Mouse (Mus musculus) embryonic facial prominence, embryonic 12.5 days (tissue): ENCODE measurements around the gene Kcnip1. TPM values are rescaled to one million over a fixed set of nuclear protein-coding genes. Genes with fewer than 3 reads are reported as not detected.

Source experiments
- ATAC-seq: fragments of 200-750 bp; cut with Nextera tagmentation; 2 replicates; pipeline ENCODE4 v1.8.0; 2017; ENCODE audit not compliant: insufficient number of reproducible peaks, insufficient read depth, low FRiP score, low TSS enrichment
- H3K27ac ChIP-seq: fragments of 300-500 bp; sonication (generic); 2 replicates; pipeline ENCODE4 v1.5.1; 2016; ENCODE audit warnings: mild to moderate bottlenecking
- H3K27me3 ChIP-seq: fragments of 300-500 bp; sonication (generic); 2 replicates; pipeline ENCODE4 v1.6.1; 2016; ENCODE audit warnings: mild to moderate bottlenecking, moderate library complexity
- H3K36me3 ChIP-seq: fragments of 300-500 bp; sonication (generic); 2 replicates; pipeline ENCODE4 v1.6.1; 2016; ENCODE audit warnings: mild to moderate bottlenecking
- H3K4me1 ChIP-seq: fragments of 300-500 bp; sonication (generic); 2 replicates; pipeline ENCODE4 v1.6.1; 2016
- H3K4me2 ChIP-seq: fragments of 300-500 bp; sonication (generic); replicated peaks from 2 replicates; pipeline ENCODE4 v1.6.1; 2016; ENCODE audit warnings: mild to moderate bottlenecking, moderate library complexity
- H3K4me3 ChIP-seq: fragments of 300-500 bp; sonication (generic); 2 replicates; pipeline ENCODE4 v1.5.1; 2016; ENCODE audit warnings: mild to moderate bottlenecking
- H3K9ac ChIP-seq: fragments of 300-500 bp; sonication (generic); 2 replicates; pipeline ENCODE4 v1.6.1; 2016; ENCODE audit warnings: mild to moderate bottlenecking, moderate library complexity
- H3K9me3 ChIP-seq: fragments of 300-500 bp; sonication (generic); 2 replicates; pipeline ENCODE4 v1.6.1; 2016; ENCODE audit warnings: mild to moderate bottlenecking, moderate library complexity
- WGBS: fragments of 180-500 bp; shearing (Covaris S2); methylation state at CpG from one replicate; pipeline ENCODE4 v1.1.7; 2016; 5-methylcytosine and 5-hydroxymethylcytosine counted together
- polyA plus RNA-seq: library from polyadenylated mRNA; unstranded; fragments of >200 nt; fragmentation: Nextera tagmentation; extraction: Ambion mirVana; gene quantifications from 2 replicates; pipeline ENCODE4 v1.2.1, GENCODE M21; 2016

Kcnip1 gene
- polyA plus RNA-seq, 1 experiment from 2014 or later, result 5.8 TPM

DNA sequence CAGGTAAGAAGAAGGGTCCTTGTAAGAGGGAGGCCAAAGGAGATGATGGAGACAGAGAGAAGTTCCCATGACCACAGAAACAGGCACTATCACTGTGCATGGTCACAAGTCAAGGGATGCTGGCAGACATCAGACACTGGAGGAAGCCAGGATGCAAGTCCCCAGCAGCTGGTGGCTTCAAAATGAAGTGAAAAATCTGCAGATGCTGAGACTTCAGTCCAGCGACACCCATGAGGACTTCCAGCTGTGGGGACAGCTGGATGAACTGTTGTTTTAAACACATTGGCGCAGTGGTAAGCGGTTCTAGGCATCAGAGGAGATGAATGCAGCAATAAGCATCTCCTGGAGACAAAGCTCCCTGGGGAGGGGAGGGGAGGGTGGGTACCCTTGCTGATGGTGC lies 246.6 kb downstream of the Kcnip1 start:
- H3K4me2 ChIP-seq, result no peak overlapping the region
- H3K4me3 ChIP-seq, result no peak overlapping the region
- no peak overlapping the region for H3K9ac ChIP-seq
- no peaks in the 10 kb centered on the region for H3K9me3 ChIP-seq
- WGBS, result 88% methylated on average over 3 of the region's 3 CpGs
- no peaks in the 10 kb centered on the region for H3K36me3 ChIP-seq
- H3K27ac ChIP-seq, result no peak overlapping the region
- 0 out of 2 replicates have a peak, but pooled peaks cover 3% of the 10 kb centered on the region for H3K27me3 ChIP-seq
- H3K4me1 ChIP-seq, result peaks cover 6% of the 10 kb centered on the region; the same call in 1 of the 2 replicates
- no peak for ATAC-seq

DNA sequence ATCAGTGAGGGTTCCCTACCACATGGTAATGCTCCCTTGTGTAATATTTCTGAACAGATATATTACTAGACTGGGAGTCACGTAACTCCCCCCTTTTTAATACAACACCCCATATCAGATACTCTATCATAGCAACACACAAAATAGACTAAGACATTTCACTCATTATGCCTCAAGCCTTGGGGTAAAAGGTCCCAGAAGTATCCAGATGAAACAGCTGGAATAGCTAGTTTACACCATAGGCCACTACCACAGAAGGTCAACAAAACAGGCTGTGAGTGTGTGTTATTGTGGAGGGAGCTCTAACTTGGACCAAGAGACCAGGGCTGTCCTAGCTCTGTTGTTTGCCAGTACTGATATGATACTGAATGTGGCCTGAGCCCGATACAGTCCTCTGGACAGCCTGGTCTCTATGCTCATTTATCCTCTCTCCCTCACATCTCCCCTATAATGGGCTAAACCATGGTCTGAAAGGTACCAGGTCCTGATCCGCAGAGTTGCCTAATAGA lies 247.1 kb downstream of the Kcnip1 start:
- Histone ChIP-seq H3K36me3 (no peaks in the 10 kb centered on the region), H3K27ac (no peak overlapping the region), H3K4me2 (no peak overlapping the region), H3K4me3 (no peak overlapping the region), H3K27me3 (no peaks in the 10 kb centered on the region), H3K9me3 (no peaks in the 10 kb centered on the region), H3K4me1 (peaks cover 6% of the 10 kb centered on the region; the same call in 1 of the 2 replicates), H3K9ac (no peak overlapping the region)
- ATAC-seq, result no peak
- 89% methylated on average over 3 of the region's 3 CpGs for WGBS

DNA sequence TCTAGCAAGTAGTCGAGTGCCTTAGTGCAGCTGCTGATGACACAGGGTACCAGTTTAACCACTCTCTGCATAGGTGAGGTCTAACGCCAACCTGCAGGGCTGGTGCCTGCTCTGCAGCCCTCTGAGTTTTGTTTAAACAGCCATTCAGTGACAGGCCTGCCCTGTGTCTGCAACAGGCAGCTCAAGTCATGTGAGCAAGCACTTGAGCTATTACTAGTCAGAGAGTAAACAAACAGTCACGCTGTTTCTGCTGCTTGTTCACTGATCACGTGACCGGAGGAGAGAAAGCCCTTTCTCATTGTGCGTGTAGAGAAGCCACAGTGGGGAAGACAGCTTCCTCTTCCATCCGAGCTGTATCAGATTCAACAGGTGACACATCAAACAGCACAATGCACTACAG lies 248.5 kb downstream of the Kcnip1 start:
- Histone ChIP-seq H3K4me1 (peaks cover 6% of the 10 kb centered on the region; the same call in 1 of the 2 replicates), H3K9me3 (no peaks in the 10 kb centered on the region), H3K4me2 (no peak overlapping the region), H3K36me3 (no peaks in the 10 kb centered on the region), H3K27ac (no peak overlapping the region), H3K4me3 (no peak overlapping the region), H3K27me3 (no peaks in the 10 kb centered on the region), H3K9ac (no peak overlapping the region)
- 50% methylated on average over 7 of the region's 7 CpGs for WGBS
- no peak for ATAC-seq

DNA sequence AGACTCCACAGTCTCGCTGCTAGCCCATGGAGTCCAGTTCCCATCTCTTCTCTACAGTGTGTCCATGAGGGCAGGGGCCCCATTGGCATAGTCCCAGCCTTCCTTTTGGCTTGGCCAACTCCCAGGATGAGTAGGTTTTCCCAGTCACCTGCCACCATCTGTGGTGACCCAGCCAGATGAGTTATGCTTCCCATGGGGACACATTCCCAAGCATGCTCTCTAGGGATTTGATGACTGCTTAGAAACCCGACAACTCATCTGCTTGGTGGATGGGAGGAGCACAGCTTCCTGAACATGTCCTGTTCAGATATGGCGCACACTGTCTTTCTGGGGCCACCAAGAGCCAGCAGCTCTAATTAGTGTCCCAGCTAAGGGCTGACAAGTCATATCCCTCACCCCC lies 252.8 kb downstream of the Kcnip1 start:
- 78% methylated on average over 3 of the region's 3 CpGs for WGBS
- Histone ChIP-seq H3K9me3 (no peaks in the 10 kb centered on the region), H3K27me3 (0 out of 2 replicates have a peak, but pooled peaks cover 6% of the 10 kb centered on the region)

DNA sequence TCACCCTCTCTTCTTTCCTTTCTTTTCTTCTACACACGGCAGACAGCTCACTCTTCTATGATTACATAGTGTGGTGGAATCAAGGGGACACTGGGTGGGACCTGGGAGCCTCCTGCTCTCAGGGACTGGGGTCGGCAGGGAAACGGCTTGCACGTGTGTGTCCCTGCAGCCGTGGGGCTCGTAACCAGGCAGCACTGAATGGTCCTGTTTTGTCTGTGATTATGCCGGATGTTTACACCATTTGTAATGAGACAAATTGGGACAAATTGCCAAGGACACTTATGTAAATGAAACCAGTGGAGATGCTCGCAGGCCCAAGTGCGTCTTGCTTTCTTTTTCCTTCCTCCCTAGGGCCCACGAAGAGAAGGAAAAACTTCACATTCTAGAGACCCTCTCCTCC lies 256.5 kb downstream of the Kcnip1 start:
- H3K27me3 ChIP-seq, result 0 out of 2 replicates have a peak, but pooled peaks cover 12% of the 10 kb centered on the region
- no peak overlapping the region for H3K27ac ChIP-seq
- no peaks in the 10 kb centered on the region for H3K36me3 ChIP-seq
- whole genome bisulfite sequencing, result 29% methylated on average over 10 of the region's 10 CpGs
- no peak overlapping the region for H3K4me2 ChIP-seq
- H3K4me3 ChIP-seq, result no peak overlapping the region
- H3K9ac ChIP-seq, result no peak overlapping the region
- no peaks in the 10 kb centered on the region for H3K4me1 ChIP-seq
- no peak for ATAC-seq
- H3K9me3 ChIP-seq, result no peaks in the 10 kb centered on the region

More for the DNA sequence above, 252.8 kb downstream of the Kcnip1 start:
- no peaks in the 10 kb centered on the region for H3K36me3 ChIP-seq
- H3K4me1 ChIP-seq, result peaks cover 6% of the 10 kb centered on the region; the same call in 1 of the 2 replicates
- no peak overlapping the region for H3K4me3 ChIP-seq
- no peak overlapping the region for H3K27ac ChIP-seq
- H3K4me2 ChIP-seq, result no peak overlapping the region
- H3K9ac ChIP-seq, result no peak overlapping the region
- no peak for ATAC-seq

DNA sequence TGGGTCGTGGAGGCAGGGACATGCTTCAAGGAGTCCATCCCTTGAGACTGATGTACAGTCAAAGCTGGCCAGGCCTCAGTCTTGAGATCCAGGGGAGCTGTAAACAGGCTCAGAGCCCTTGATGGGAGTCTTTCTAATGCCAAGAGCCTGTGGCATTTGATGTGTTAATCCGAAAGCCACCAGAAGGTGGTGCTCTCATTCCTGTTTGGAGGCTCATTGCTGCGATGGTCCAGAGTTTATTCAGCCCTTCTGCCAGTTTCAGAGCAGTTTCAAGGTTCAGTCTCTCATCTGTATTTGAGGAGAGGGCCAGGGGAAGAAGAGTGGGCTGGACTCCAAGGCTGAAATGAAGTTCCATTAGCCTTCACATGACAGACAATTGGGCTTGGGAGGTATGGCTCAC lies 259.7 kb downstream of the Kcnip1 start:
- Histone ChIP-seq H3K36me3 (no peaks in the 10 kb centered on the region), H3K9ac (no peak overlapping the region), H3K9me3 (no peaks in the 10 kb centered on the region), H3K27me3 (0 out of 2 replicates have a peak, but pooled peaks cover 12% of the 10 kb centered on the region), H3K4me1 (no peaks in the 10 kb centered on the region), H3K27ac (no peak overlapping the region), H3K4me3 (no peak overlapping the region), H3K4me2 (no peak overlapping the region)
- 10% methylated on average over 3 of the region's 3 CpGs for WGBS
- no peak for ATAC-seq

DNA sequence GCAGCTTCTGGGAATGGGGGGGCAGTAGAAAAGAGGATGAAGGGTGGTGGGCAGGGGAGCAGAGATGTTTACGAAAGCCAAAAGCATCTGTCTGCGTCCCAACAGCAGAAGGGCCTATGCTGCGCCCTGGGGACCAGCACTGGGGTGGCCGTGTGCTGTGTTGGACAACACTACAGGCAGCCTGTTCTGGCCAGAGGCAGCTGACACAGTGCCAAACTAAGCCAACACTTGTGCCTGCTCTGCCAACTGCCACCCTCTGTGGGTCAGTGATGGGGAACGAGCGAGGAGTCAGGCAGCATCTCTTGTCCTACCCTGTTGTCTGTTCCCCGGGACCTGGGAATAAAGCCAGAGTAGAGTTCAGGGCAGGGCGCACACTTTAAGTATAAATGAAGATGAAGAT lies 260.6 kb downstream of the Kcnip1 start:
- WGBS, result 84% methylated on average over 8 of the region's 8 CpGs
- Histone ChIP-seq H3K4me1 (no peaks in the 10 kb centered on the region), H3K9ac (no peak overlapping the region), H3K4me2 (no peak overlapping the region), H3K9me3 (no peaks in the 10 kb centered on the region), H3K36me3 (no peaks in the 10 kb centered on the region), H3K27me3 (0 out of 2 replicates have a peak, but pooled peaks cover 12% of the 10 kb centered on the region), H3K4me3 (no peak overlapping the region), H3K27ac (no peak overlapping the region)
- no peak for ATAC-seq

DNA sequence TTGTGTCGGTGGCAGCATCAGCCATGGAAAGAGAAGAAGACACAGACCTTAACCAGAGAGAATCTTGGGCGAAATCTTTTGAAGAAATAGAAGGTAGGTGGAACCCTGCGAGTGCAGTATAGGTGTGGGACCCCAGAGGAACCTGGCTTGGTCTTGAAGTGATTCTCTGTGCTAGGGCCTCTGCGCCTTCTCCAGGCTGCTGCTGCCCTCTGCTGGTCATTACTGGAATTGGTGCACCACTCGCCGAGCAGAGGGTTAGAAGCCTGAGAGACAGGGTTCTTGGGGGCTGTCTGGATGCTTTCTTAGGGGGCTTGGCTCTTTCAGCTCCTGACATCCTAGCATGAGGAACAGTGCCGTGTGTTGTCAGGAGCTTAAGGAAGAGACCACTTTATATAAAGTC lies 271.7 kb downstream of the Kcnip1 start:
- no peak overlapping the region for H3K9ac ChIP-seq
- no peak for ATAC-seq
- WGBS, result 22% methylated on average over 7 of the region's 7 CpGs

DNA sequence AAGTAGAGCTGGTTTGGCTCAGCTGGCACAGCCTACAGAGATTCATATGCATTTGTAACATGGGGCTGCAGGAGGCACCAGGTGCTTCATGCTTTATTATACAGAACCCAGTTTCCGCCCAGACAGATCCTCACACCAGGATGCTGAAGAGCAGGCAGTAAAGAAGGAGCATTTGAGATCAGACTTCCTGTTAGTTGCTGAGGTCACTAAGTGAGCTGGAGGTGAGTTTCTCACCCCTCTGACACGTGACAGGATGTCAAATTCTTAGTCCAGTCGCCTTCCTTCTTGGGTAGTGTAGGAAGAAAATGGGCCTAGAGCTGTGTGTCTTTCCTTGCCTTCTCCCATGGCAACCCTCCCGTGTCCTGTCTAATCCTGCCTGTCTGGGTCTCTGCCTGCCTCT lies 286.2 kb downstream of the Kcnip1 start:
- peaks cover 3% of the 10 kb centered on the region; the same call in 1 of the 2 replicates for H3K27me3 ChIP-seq
- no peaks in the 10 kb centered on the region for H3K9me3 ChIP-seq
- no peak for ATAC-seq
- 30% methylated on average over 4 of the region's 4 CpGs for WGBS
- no peak overlapping the region for H3K9ac ChIP-seq
- no peaks in the 10 kb centered on the region for H3K36me3 ChIP-seq
- no peaks in the 10 kb centered on the region for H3K4me1 ChIP-seq
- no peak overlapping the region for H3K4me2 ChIP-seq
- H3K27ac ChIP-seq, result no peak overlapping the region
- H3K4me3 ChIP-seq, result no peak overlapping the region

More for the DNA sequence above, 271.7 kb downstream of the Kcnip1 start:
- no peak overlapping the region for H3K4me2 ChIP-seq
- H3K36me3 ChIP-seq, result no peaks in the 10 kb centered on the region
- no peak overlapping the region for H3K4me3 ChIP-seq
- H3K27ac ChIP-seq, result no peak overlapping the region
- H3K9me3 ChIP-seq, result no peaks in the 10 kb centered on the region
- H3K27me3 ChIP-seq, result 0 out of 2 replicates have a peak, but pooled peaks cover 7% of the 10 kb centered on the region
- no peaks in the 10 kb centered on the region for H3K4me1 ChIP-seq

DNA sequence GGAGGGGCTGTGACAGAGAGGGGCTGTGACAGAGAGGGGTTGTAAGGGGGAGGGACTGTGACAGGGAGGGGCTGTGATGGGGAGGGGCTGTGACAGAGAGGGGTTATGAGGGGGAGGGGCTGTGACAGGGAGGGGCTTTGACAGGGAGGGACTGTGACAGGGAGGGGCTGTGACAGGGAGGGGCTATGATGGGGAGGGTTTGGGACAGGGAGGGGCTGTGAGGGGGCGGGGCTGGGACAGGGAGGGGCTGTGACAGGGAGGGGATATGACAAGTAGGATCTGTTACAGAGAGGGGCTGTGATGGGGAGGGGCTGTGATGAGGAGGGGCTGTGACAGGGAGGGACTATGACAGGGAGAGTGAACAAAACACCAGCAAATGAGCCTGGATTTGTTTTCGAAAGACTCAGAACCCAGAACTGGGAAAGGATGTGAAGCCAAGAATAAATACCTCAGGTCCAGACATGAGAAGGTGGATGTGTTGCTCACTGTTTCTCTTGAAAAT lies 290.9 kb downstream of the Kcnip1 start:
- no peaks in the 10 kb centered on the region for H3K9me3 ChIP-seq
- 49% methylated on average over 2 of the region's 2 CpGs for WGBS
- no peaks in the 10 kb centered on the region for H3K27me3 ChIP-seq
- H3K9ac ChIP-seq, result no peak overlapping the region
- H3K27ac ChIP-seq, result no peak overlapping the region
- H3K4me3 ChIP-seq, result no peak overlapping the region
- ATAC-seq, result no peak
- H3K4me1 ChIP-seq, result no peaks in the 10 kb centered on the region
- no peak overlapping the region for H3K4me2 ChIP-seq
- H3K36me3 ChIP-seq, result no peaks in the 10 kb centered on the region

DNA sequence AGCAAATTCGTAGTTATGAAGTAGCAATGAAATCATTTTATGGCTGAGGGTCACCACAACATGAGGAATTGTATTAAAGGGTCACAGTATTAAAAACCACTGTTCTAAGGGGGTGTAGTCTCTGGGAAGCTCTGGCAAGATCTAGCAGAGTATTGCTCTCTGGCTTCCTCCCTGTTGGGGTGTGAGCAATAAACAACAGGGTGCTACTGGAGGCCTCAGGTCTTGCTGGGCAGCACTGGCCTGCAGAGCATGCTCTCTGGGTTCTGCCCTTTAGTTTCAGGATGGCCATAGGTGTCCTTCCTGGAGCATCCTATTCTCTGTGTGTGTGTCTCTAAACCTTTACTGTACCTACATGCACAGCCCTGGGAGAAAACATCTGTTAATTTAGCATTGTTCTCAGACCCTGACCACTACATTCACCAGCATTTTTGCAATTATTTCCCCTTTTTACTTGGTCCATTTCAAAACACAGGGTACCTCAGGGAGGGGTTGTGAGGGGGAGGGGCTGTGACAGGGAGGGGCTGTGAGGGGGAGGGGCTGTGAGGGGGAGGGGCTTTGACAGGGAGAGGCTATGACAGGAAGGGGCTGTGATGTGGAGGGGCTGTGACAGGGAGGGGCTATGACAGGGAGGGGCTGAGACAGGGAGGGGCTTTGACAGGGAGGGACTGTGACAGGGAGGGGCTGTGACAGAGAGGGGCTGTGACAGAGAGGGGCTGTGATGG lies 291.6 kb downstream of the Kcnip1 start:
- WGBS, result 40% methylated on average over 1 of the region's 1 CpGs
- Histone ChIP-seq H3K4me2 (no peak overlapping the region), H3K27ac (no peak overlapping the region), H3K9ac (no peak overlapping the region), H3K9me3 (no peaks in the 10 kb centered on the region), H3K4me3 (no peak overlapping the region), H3K36me3 (no peaks in the 10 kb centered on the region), H3K4me1 (no peaks in the 10 kb centered on the region), H3K27me3 (no peaks in the 10 kb centered on the region)
- ATAC-seq, result no peak

DNA sequence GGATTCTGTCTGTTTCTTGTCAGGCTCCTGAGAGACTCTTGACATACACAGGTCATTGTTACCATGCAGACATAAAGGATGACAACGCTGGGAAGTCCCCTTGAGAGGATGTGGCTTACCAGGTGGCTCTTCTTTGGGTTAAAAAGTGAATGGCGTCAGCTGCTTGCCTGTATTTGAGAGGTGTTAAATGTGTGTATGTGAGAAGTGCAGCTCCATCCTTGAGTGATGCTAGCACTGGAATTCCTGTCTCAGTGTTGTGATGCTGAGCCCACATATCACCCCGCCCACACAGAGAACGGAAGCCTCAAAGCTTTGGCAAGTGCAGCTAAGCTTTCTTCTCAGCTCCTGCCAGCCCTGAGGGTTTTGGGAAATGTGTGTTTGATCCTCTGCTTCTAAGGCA lies 292.2 kb downstream of the Kcnip1 start:
- no peaks in the 10 kb centered on the region for H3K36me3 ChIP-seq
- no peaks in the 10 kb centered on the region for H3K27me3 ChIP-seq
- H3K4me3 ChIP-seq, result no peak overlapping the region
- H3K9me3 ChIP-seq, result no peaks in the 10 kb centered on the region
- no peak overlapping the region for H3K4me2 ChIP-seq
- WGBS, result 42% methylated on average over 4 of the region's 4 CpGs
- H3K4me1 ChIP-seq, result no peaks in the 10 kb centered on the region
- ATAC-seq, result no peak
- no peak overlapping the region for H3K27ac ChIP-seq
- no peak overlapping the region for H3K9ac ChIP-seq
